Mouse (Mus musculus) c-Kit-positive CD71-positive TER-119-positive erythroid progenitor cells, embryonic 14.5 days (primary cell): ENCODE results near the gene Rell1.
"Not testable (repeated sequence)": the region's sequence is repeated elsewhere in the genome, so short reads cannot be mapped to it uniquely, and the experiment has no call there.

Experiments used
- DNase-seq: peaks from one replicate; pipeline ENCODE4 v3.0.0-alpha.2; 2013; ENCODE audit warnings: low spot score

Rell1 gene

DNA sequence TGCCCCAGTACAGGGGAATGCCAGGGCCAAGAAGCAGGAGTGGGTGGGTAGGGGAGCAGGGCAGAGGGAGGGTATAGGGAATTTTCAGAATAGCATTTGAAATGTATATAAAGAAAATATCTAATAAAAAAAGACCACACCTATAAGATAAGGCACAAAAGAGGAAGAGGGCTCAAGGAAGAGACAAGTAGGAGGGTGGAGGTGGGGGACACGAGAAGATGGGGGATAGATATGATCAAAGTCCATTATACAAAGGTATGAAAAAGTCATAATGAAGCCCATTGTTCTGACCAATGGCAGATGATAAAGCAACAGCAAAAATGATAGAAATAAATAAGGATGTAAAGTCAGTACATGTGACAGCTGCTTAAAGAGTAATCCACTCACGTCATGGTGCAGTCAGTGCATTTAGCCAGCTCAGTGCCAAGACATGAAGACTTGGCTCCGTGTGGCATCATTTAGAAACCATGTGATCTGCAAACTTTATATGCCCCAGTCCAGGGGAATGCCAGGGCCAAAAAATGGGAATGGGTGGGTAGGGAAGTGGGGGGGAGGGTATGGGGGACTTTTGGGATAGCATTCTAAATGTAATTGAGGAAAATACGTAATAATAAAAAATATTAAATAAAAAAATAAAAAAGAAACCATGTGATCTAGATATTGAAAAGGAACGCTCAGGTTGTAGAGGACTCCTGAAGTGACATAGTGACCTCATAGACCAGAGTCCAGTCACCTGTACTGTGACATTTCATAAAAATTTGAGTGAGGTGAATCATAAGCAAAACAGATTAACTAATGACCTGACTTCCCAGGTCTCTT, 71.5 kb downstream of the Rell1 start:
- not testable (repeated sequence) for DNase-seq

- DNase-seq, result no peak
These were observed 76.8 kb downstream of the Rell1 start for GRCm38 (mm10) chr5:63891912-63892311.

- DNase-seq, result no peak
These were observed 77.5 kb downstream of the Rell1 start for GRCm38 (mm10) chr5:63891241-63891640.

DNA sequence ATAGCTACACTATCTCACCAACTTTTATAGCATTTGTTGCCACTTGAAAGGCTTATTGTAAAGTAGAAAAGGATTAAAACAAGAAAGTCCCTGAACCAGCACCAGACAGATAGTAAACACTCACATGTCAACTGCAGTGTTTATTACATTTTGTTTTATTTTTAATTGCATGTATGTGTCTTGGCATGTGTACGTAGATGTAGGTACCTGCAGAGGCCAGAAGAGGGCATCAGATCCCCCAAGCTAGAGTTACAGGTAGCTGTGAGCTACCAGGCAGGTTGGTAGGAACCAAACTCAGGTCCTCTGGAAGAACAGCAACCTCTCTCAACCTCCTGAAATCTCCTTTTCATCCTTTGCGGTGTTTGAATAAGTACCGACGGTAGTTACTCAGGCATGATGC, 81.6 kb downstream of the Rell1 start:
- DNase-seq, result no peak

- peak; percentile 32 for DNase-seq
These were observed 82.0 kb downstream of the Rell1 start for GRCm38 (mm10) chr5:63886709-63887108.

- no peak for DNase-seq
These were observed 82.4 kb downstream of the Rell1 start for GRCm38 (mm10) chr5:63886292-63886691.

- DNase-seq, result no peak
These were observed 89.7 kb downstream of the Rell1 start for GRCm38 (mm10) chr5:63879026-63879425.

GRCm38 (mm10) chr5:63876081-63876480, 92.6 kb downstream of the Rell1 start:
- no peak for DNase-seq

GRCm38 (mm10) chr5:63874880-63875279, 93.8 kb downstream of the Rell1 start:
- no peak for DNase-seq

- DNase-seq, result no peak
These were observed 96.3 kb downstream of the Rell1 start for GRCm38 (mm10) chr5:63872176-63872932.

- no peak for DNase-seq
These were observed 101.3 kb downstream of the Rell1 start for GRCm38 (mm10) chr5:63867421-63867820.

DNA sequence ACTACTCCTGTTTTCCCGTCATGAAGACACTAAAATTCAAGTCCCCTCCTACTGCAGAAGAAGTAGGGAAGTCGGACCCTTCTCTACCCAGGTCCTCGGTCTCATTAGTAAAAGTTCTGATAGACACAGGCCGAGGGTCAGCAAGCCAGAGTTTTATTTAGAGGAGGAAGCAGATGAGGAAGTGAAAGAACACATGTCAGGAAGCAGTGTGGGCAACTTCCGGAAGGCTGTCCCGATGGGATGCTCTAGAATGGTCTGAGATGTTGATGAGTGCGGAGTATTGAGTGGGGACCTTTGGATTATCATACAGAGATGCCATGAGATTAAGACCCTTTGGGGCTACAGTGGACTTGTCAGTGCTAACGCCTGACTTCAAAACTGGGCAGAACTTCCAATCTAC, 109.8 kb downstream of the Rell1 start:
- no peak for DNase-seq
